Comparison of ENCODE assay signal across 22 mouse cellular contexts in genomic region chr3:135417799-135418198, GRCm38 (mm10). TPM values are rescaled to one million over a fixed set of nuclear protein-coding genes. Genes with fewer than 3 reads are reported as not detected.
DNase-seq lines count a peak whose midpoint lies in the region; ATAC-seq and TF ChIP-seq lines count a peak whose summit lies in the region.
"Had no signal": no experiment of that assay in that cellular context is flagged by ENCODE, and none has a peak within 500 bp of the region (broad histone marks: within the 10 kb centered on the region; RNA-seq: fewer than 3 reads in every experiment).

No protein-coding gene starts in this region.

- H3K27ac ChIP-seq in thymus, adult 2 months (ENCODE audit: control insufficient read depth, insufficient read depth, low read length), result peak overlapping the region; percentile 35; the same call in 1 of the 2 replicates
- H3K27ac ChIP-seq in liver, embryonic 11.5 days (ENCODE audit: low read depth, low read length), result no peak overlapping the region
- H3K27ac ChIP-seq: heart, adult 2 months; hindbrain, embryonic 14.5 days; limb, embryonic 12.5 days; liver, embryonic 15.5 days; midbrain, embryonic 12.5 days had no signal

- H3K9me3 ChIP-seq in liver, embryonic 11.5 days (ENCODE audit: control insufficient read depth, low read length), result no peaks in the 10 kb centered on the region
- H3K9me3 ChIP-seq: limb, embryonic 12.5 days; liver, embryonic 15.5 days; midbrain, embryonic 12.5 days had no signal

- WGBS in thymus, adult 2 months, result 5% methylated on average over 3 of the region's 3 CpGs
- WGBS in liver, embryonic 11.5 days, result 62% methylated on average over 3 of the region's 3 CpGs

- H3K36me3 ChIP-seq in thymus, adult 2 months (ENCODE audit: control insufficient read depth, insufficient read depth, low read length), result no peaks in the 10 kb centered on the region
- H3K36me3 ChIP-seq in liver, embryonic 11.5 days (ENCODE audit: control insufficient read depth, insufficient read depth, low read length), result peaks cover 3% of the 10 kb centered on the region; the same call in 1 of the 2 replicates

- no peak for TF ChIP-seq CTCF in thymus, adult 2 months (IDR thresholded peaks at IDR 0.05; ENCODE audit: borderline replicate concordance, control insufficient read depth, extremely low read depth, insufficient read depth, low read length, poor library complexity)

- H3K27me3 ChIP-seq in thymus, adult 2 months (ENCODE audit: control insufficient read depth, insufficient read depth, low read length), result no peaks in the 10 kb centered on the region
- no peaks in the 10 kb centered on the region for H3K27me3 ChIP-seq in liver, embryonic 11.5 days (replicated peaks; ENCODE audit: control insufficient read depth, insufficient read depth, low read length)
- H3K27me3 ChIP-seq: CH12.LX; limb, embryonic 12.5 days; liver, embryonic 15.5 days; midbrain, embryonic 12.5 days had no signal

- DNase-seq in CD4-positive helper T cell, adult 2 months (ENCODE audit: low read depth, low spot score), result peak; percentile 65
- peak; percentile 20 for DNase-seq in ES-CJ7 (ENCODE audit: low read depth, low spot score)
- peak; percentile 62 for DNase-seq in thymus, adult 2 months
- no peak for DNase-seq in adipocyte (ENCODE audit: low spot score)
- no peak for DNase-seq in liver, embryonic 11.5 days (ENCODE audit: low spot score)
- no peak for DNase-seq in retina, embryonic 14.5 days (ENCODE audit: low spot score)
- no peak for DNase-seq in heart, adult 9 months (ENCODE audit: low spot score in 2 of 2)
- DNase-seq: adrenal gland, postnatal 36 days; cerebellum, adult 8-10 months; heart, adult 2 months; heart, postnatal 10 days; kidney, adult 8-10 months; kidney, postnatal 36 days; layer of hippocampus, adult 9-11 months; right cerebral cortex, adult 18-20 months had no signal

- TF ChIP-seq POLR2A in thymus, adult 2 months (IDR thresholded peaks at IDR 0.05; ENCODE audit: control insufficient read depth, extremely low read depth, insufficient read depth, low read length, poor library complexity), result no peak

- ATAC-seq in inflammation-experienced regulatory T-cells, adult 6 months, result peak; percentile 78
- no peak for ATAC-seq in liver, embryonic 11.5 days (replicated peaks; ENCODE audit: low FRiP score)
- ATAC-seq: lung, postnatal 0 days had no signal

- peaks cover 13% of the 10 kb centered on the region for H3K4me1 ChIP-seq in thymus, adult 2 months (replicated peaks; ENCODE audit: control insufficient read depth, insufficient read depth, low read length)
- H3K4me1 ChIP-seq in liver, embryonic 11.5 days (replicated peaks; ENCODE audit: control insufficient read depth, insufficient read depth, low read length), result peaks cover 11% of the 10 kb centered on the region; the same call in 1 of the 2 replicates

- H3K4me2 ChIP-seq in liver, embryonic 11.5 days, result no peak overlapping the region
- H3K4me2 ChIP-seq: hindbrain, embryonic 14.5 days; limb, embryonic 12.5 days; liver, embryonic 15.5 days; midbrain, embryonic 12.5 days had no signal

- no peak overlapping the region for H3K9ac ChIP-seq in liver, embryonic 11.5 days (ENCODE audit: low read depth, low read length)
- H3K9ac ChIP-seq: hindbrain, embryonic 14.5 days; limb, embryonic 12.5 days; liver, embryonic 15.5 days; midbrain, embryonic 12.5 days had no signal

- H3K4me3 ChIP-seq in thymus, adult 2 months (ENCODE audit: control insufficient read depth, insufficient read depth, low read length), result no peak overlapping the region
- H3K4me3 ChIP-seq in liver, embryonic 11.5 days (ENCODE audit: low read depth, low read length), result no peak overlapping the region
- H3K4me3 ChIP-seq: heart, adult 2 months; limb, embryonic 12.5 days; liver, embryonic 15.5 days; midbrain, embryonic 12.5 days had no signal

RNA-seq across cellular contexts. Expression of gene Cisd2, which starts 5.9 kb away (rescaled TPM):
- 10 to 100 TPM; 56.9 to 78.1 (median 68.0) TPM for polyA plus RNA-seq in inflammation-experienced regulatory T-cells, adult 6 months (2017; shearing (Covaris generic))
- 39.3 and 50.4 TPM in 2 replicates for polyA plus RNA-seq in thymus, adult 2 months (2012; rRNA removed)
- polyA plus RNA-seq in liver, embryonic 11.5 days (2014; fragmentation: Nextera tagmentation; extraction: Ambion mirVana), result 58.1 and 59.1 TPM in 2 replicates

RNA-seq across cellular contexts. Expression of gene Ube2d3, which starts 20.1 kb away (rescaled TPM):
- 100 to 1,000 TPM; 322 to 504 (median 355) TPM for polyA plus RNA-seq in inflammation-experienced regulatory T-cells, adult 6 months (2017; shearing (Covaris generic))
- 552 and 608 TPM in 2 replicates for polyA plus RNA-seq in thymus, adult 2 months (2012; rRNA removed)
- 502 and 537 TPM in 2 replicates for polyA plus RNA-seq in liver, embryonic 11.5 days (2014; fragmentation: Nextera tagmentation; extraction: Ambion mirVana)

Comparison
In these comparisons a context has a peak if more than half of its experiments do, and no peak if none do; other contexts are left out.
1. DNase-seq: peak in CD4-positive helper T cell, adult 2 months (single experiment), ES-CJ7 (single experiment) and thymus, adult 2 months (single experiment); none in adipocyte (single experiment), liver, embryonic 11.5 days (single experiment), retina, embryonic 14.5 days (single experiment) and heart, adult 9 months (0 of 2).